Mouse (Mus musculus): ENCODE results near the gene Ssh1. TPM values are rescaled to one million over a fixed set of nuclear protein-coding genes. Genes with fewer than 3 reads are reported as not detected.

Ssh1 gene
- polyA plus RNA-seq, 1 experiment from 2014 or later = 9.8 TPM

GRCm38 (mm10) chr5:113943328-113943727, 50.4 kb downstream of the Ssh1 start:
- Histone ChIP-seq H3K27ac (replicated peaks) (no peak overlapping the region), H3K36me3 (peaks cover 71% of the 10 kb centered on the region), H3K27me3 (replicated peaks) (no peaks in the 10 kb centered on the region), H3K9ac (replicated peaks) (no peak overlapping the region), H3K4me1 (no peaks in the 10 kb centered on the region), H3K4me3 (replicated peaks) (no peak overlapping the region), H3K4me2 (no peak overlapping the region), H3K9me3 (replicated peaks) (no peaks in the 10 kb centered on the region)
- WGBS = 57% methylated on average over 12 of the region's 12 CpGs
- ATAC-seq (ENCODE audit: low FRiP score) = no peak

DNA sequence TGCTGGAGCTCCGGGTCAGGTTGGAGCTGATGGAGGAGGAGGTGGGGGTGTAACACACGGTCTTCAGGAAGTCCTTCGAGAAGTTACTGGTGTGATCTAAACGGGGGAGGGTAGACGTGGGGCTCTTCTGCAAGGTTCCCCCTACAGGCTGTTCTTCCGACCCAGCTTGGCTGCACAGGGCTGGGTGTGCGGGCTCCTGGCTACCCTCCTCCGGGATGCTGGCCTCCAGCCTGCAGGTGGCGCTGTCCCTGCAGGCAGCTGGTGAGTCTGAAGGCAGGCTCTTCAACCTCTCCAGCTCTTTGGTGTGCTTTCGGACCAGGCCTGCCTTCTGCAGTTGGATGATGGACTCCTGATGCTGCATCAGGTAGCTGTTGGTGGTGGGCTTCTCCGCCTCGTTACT, 51.1 kb downstream of the Ssh1 start:
- no peak overlapping the region for H3K4me2 ChIP-seq
- H3K27ac ChIP-seq (replicated peaks) = no peak overlapping the region
- no peaks in the 10 kb centered on the region for H3K4me1 ChIP-seq
- H3K9ac ChIP-seq (replicated peaks) = no peak overlapping the region
- H3K4me3 ChIP-seq (replicated peaks) = no peak overlapping the region
- peaks cover 66% of the 10 kb centered on the region for H3K36me3 ChIP-seq
- WGBS = 87% methylated on average over 12 of the region's 12 CpGs
- no peaks in the 10 kb centered on the region for H3K27me3 ChIP-seq (replicated peaks)
- no peak for ATAC-seq (ENCODE audit: low FRiP score)
- no peaks in the 10 kb centered on the region for H3K9me3 ChIP-seq (replicated peaks)

DNA sequence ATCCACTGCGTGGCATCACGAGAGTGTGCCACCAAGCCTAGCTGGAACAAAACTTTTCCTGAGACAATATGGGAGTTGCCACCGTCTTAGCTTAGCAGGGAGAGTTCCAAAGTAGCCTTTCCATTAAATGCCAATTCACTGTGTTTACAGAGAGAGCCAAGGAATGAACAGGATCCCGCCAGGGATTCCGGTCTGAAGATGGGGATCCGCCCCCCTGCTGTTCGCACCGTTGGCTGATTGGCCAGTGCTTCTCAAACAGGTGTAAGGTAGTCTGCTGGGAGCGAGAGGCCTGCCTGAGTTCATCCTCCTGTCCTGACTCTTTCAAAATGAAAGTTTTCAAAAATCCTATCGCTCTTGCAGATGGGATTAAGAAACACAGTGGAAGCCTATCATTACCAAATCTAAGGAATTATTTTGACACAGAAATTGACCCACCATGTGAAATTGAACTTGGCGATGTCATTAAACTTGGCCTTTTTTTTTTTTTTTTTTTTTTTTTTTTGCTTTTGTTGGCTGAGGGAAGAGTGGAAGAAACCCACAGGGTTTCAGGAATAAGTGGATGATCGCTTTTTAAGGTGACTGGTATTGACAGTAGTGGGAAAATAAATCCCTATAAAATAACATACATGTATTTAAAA, 54.3 kb downstream of the Ssh1 start:
- Histone ChIP-seq H3K27ac (replicated peaks) (no peak overlapping the region), H3K27me3 (replicated peaks) (no peaks in the 10 kb centered on the region), H3K9ac (replicated peaks) (no peak overlapping the region), H3K4me2 (no peak overlapping the region), H3K36me3 (peaks cover 39% of the 10 kb centered on the region), H3K4me1 (no peaks in the 10 kb centered on the region), H3K4me3 (replicated peaks) (no peak overlapping the region), H3K9me3 (replicated peaks) (no peaks in the 10 kb centered on the region)
- 57% methylated on average over 12 of the region's 12 CpGs for WGBS
- no peak for ATAC-seq (ENCODE audit: low FRiP score)

GRCm38 (mm10) chr5:113937650-113938049, 56.0 kb downstream of the Ssh1 start:
- Histone ChIP-seq H3K27me3 (replicated peaks) (no peaks in the 10 kb centered on the region), H3K4me3 (replicated peaks) (no peak overlapping the region), H3K27ac (replicated peaks) (no peak overlapping the region), H3K4me2 (no peak overlapping the region), H3K9me3 (replicated peaks) (no peaks in the 10 kb centered on the region), H3K36me3 (peaks cover 29% of the 10 kb centered on the region), H3K4me1 (no peaks in the 10 kb centered on the region), H3K9ac (replicated peaks) (no peak overlapping the region)
- 43% methylated on average over 7 of the region's 7 CpGs for WGBS
- ATAC-seq (ENCODE audit: low FRiP score) = no peak

DNA sequence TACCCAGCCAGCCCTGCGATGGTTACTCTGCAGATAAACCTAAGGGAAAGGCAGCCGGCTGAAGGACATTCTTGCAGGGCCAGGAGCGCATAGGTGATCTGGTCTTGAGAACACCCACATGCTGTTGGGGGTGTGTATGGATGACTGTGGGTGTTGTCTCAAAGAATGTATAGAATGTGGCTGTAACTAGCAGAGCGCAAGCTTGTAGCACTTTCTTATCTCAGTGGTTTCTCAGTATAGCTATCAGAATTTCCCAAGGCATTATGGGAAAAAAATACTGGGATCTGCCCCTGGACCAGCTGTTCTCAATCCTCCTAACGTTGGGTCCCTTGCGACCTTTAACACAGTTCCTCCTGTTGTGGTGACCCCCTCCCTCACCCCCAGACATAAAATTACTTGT, 59.8 kb downstream of the Ssh1 start:
- H3K9me3 ChIP-seq (replicated peaks) = no peaks in the 10 kb centered on the region
- H3K4me1 ChIP-seq = peaks cover 7% of the 10 kb centered on the region; the same call in 1 of the 2 replicates
- H3K27me3 ChIP-seq (replicated peaks) = no peaks in the 10 kb centered on the region
- no peak for ATAC-seq (ENCODE audit: low FRiP score)
- H3K9ac ChIP-seq (replicated peaks) = no peak overlapping the region
- H3K27ac ChIP-seq (replicated peaks) = no peak overlapping the region
- H3K36me3 ChIP-seq = no peaks in the 10 kb centered on the region
- H3K4me2 ChIP-seq = no peak overlapping the region
- 90% methylated on average over 6 of the region's 6 CpGs for WGBS
- no peak overlapping the region for H3K4me3 ChIP-seq (replicated peaks)

DNA sequence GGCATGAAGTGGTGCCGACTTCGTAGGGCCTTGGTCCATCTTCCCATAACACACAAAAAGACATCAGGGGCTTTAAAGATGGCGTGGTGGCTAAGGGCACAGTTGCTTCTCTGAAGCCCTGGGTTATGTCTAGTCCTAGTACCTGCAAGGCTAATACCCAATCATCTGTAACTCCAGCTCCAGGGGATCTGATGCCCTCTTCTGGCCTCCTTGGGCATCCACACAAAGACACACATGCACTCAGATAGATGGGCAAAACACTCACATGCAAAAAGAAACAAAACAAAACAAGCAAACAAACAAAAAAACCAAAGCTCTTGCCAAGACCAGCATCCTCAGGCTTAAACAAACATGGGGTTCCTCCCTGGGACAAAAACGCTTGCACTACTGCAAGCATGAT, 60.2 kb downstream of the Ssh1 start:
- H3K4me3 ChIP-seq (replicated peaks) = no peak overlapping the region
- ATAC-seq (ENCODE audit: low FRiP score) = no peak
- no peaks in the 10 kb centered on the region for H3K9me3 ChIP-seq (replicated peaks)
- no peaks in the 10 kb centered on the region for H3K27me3 ChIP-seq (replicated peaks)
- WGBS = 85% methylated on average over 4 of the region's 4 CpGs
- H3K36me3 ChIP-seq = no peaks in the 10 kb centered on the region
- peaks cover 7% of the 10 kb centered on the region; the same call in 1 of the 2 replicates for H3K4me1 ChIP-seq
- no peak overlapping the region for H3K27ac ChIP-seq (replicated peaks)
- no peak overlapping the region for H3K4me2 ChIP-seq
- no peak overlapping the region for H3K9ac ChIP-seq (replicated peaks)

- H3K36me3 ChIP-seq = no peaks in the 10 kb centered on the region
- no peak overlapping the region for H3K9ac ChIP-seq (replicated peaks)
- H3K27ac ChIP-seq (replicated peaks) = no peak overlapping the region
- WGBS = 89% methylated on average over 3 of the region's 3 CpGs
- peaks cover 7% of the 10 kb centered on the region; the same call in 1 of the 2 replicates for H3K4me1 ChIP-seq
- ATAC-seq (ENCODE audit: low FRiP score) = no peak
- H3K4me2 ChIP-seq = no peak overlapping the region
- no peaks in the 10 kb centered on the region for H3K27me3 ChIP-seq (replicated peaks)
- H3K4me3 ChIP-seq (replicated peaks) = no peak overlapping the region
- H3K9me3 ChIP-seq (replicated peaks) = no peaks in the 10 kb centered on the region
Observed at GRCm38 (mm10) chr5:113932310-113932709, 61.4 kb downstream of the Ssh1 start.

DNA sequence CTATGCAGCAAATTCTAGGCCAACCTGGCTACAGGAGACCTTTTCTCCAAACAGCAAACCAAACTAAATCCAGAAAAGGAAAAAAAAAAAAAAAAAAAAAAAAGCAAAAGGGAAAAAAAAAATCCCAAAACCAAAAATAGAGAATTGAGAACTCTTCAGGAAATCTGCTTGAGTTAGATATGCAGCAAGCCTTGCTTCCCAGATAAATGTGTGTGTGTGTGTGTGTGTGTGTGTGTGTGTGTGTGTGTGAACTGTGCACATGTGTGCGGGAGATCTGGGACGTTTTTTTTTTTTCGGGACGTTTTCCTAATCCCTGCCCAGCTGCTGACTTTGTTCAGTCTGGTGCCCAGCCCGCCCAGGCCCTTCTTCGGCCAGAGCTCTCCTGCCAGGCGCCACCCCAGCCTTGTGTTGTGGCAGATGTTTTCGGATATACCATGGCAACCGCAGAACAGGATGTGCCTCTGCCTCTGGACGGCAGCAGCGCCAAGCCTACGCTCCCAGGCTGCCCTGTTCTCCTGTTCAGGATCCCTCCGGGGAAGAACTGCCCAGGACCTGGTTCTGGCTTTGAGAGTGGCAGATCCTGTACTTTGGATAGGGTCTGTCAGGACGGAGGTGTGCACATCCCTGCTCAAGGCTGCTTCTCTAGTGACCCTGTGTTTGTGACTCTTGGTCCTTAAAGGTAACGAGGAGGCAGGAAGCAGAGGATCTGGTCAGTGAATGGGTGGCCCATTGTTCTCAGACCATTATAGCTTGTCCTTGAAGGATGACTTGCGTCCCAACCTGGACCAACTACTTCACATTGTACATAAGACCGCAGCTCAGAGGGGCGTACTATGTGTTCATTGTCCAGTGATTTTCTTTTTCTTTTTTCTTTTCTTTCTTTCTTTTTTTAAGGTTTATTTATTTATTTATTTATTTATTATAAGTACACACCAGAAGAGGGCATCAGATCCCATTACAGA, 62.8 kb downstream of the Ssh1 start:
- Histone ChIP-seq H3K4me1 (peaks cover 7% of the 10 kb centered on the region; the same call in 1 of the 2 replicates), H3K36me3 (no peaks in the 10 kb centered on the region), H3K27ac (replicated peaks) (no peak overlapping the region; the same call in 1 of the 2 replicates), H3K27me3 (replicated peaks) (no peaks in the 10 kb centered on the region), H3K4me2 (0 out of 2 replicates have a peak overlapping the region, but pooled peaks have one; percentile 1), H3K9me3 (replicated peaks) (no peaks in the 10 kb centered on the region), H3K4me3 (replicated peaks) (no peak overlapping the region), H3K9ac (replicated peaks) (no peak overlapping the region)
- ATAC-seq (ENCODE audit: low FRiP score) = no peak
- WGBS = 17% methylated on average over 18 of the region's 18 CpGs

GRCm38 (mm10) chr5:113929950-113930647, 63.6 kb downstream of the Ssh1 start:
- Histone ChIP-seq H3K27ac (replicated peaks) (no peak overlapping the region), H3K4me2 (no peak overlapping the region), H3K4me3 (replicated peaks) (no peak overlapping the region), H3K27me3 (replicated peaks) (no peaks in the 10 kb centered on the region), H3K36me3 (no peaks in the 10 kb centered on the region), H3K9ac (replicated peaks) (no peak overlapping the region), H3K4me1 (peaks cover 7% of the 10 kb centered on the region; the same call in 1 of the 2 replicates), H3K9me3 (replicated peaks) (no peaks in the 10 kb centered on the region)
- WGBS = 53% methylated on average over 10 of the region's 10 CpGs
- no peak for ATAC-seq (ENCODE audit: low FRiP score)

DNA sequence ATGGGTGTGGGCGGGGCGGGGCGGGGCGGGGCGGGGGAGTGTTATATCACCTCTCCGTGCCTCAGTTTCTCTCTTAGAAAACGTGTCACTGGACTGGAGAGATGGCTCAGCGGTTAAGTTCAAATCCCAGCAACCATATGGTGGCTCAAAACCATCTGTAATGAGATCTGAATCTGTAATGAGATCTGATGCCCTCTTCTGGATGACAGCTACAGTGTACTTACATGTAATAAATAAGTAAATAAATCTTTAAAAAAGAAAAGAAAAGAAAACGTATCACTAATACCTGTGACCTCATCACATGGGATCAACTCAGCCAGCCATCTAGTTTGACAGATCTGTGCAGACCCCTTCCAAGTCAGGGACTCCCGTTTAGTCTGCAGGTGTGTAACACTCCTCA, 64.2 kb downstream of the Ssh1 start:
- no peak overlapping the region for H3K4me3 ChIP-seq (replicated peaks)
- ATAC-seq (ENCODE audit: low FRiP score) = no peak
- H3K4me2 ChIP-seq = no peak overlapping the region
- H3K9me3 ChIP-seq (replicated peaks) = no peaks in the 10 kb centered on the region
- H3K4me1 ChIP-seq = peaks cover 7% of the 10 kb centered on the region; the same call in 1 of the 2 replicates
- no peaks in the 10 kb centered on the region for H3K36me3 ChIP-seq
- 71% methylated on average over 10 of the region's 10 CpGs for WGBS
- H3K9ac ChIP-seq (replicated peaks) = no peak overlapping the region
- no peaks in the 10 kb centered on the region for H3K27me3 ChIP-seq (replicated peaks)
- no peak overlapping the region for H3K27ac ChIP-seq (replicated peaks)

- Histone ChIP-seq H3K27me3 (replicated peaks) (no peaks in the 10 kb centered on the region), H3K27ac (replicated peaks) (no peak overlapping the region), H3K4me2 (no peak overlapping the region), H3K4me3 (replicated peaks) (no peak overlapping the region), H3K9me3 (replicated peaks) (no peaks in the 10 kb centered on the region), H3K9ac (replicated peaks) (no peak overlapping the region), H3K36me3 (no peaks in the 10 kb centered on the region), H3K4me1 (peaks cover 9% of the 10 kb centered on the region)
- no peak for ATAC-seq (ENCODE audit: low FRiP score)
- 87% methylated on average over 4 of the region's 4 CpGs for WGBS
Observed at GRCm38 (mm10) chr5:113924608-113925007, 69.1 kb downstream of the Ssh1 start.
